Mouse (Mus musculus): ENCODE measurements at regions not wholly inside any gene's neighbourhood (a gene's known extent, or its start where the extent isn't known, plus 50 kb on each side); places are given as distances from the start of the nearest gene placed in this dataset.
"Not testable (repeated sequence)": the region's sequence is repeated elsewhere in the genome, so short reads cannot be mapped to it uniquely, and the experiment has no call there.

DNA sequence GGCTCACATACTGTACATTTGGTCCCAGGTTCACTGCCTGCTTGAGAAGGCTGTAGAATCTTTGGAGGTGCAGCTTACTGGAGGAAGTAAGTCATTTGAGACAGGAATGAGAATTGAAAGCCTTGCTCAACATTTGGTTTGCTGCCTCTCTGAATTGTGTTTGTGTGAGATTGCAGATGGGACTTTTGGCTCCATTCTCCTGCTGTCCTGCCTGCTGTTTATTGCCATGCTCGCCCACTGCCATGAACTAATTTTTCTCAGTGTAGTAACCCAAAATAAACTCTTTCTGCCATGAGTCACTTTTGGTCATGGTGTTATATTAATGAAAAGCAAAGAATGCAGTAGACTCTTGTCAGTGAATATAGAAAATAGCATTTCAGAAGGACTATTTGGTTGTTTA, 368.1 kb downstream of the Gm8797 start:
- no peak for DNase-seq (ENCODE audit: low spot score in 2 of 2)

DNA sequence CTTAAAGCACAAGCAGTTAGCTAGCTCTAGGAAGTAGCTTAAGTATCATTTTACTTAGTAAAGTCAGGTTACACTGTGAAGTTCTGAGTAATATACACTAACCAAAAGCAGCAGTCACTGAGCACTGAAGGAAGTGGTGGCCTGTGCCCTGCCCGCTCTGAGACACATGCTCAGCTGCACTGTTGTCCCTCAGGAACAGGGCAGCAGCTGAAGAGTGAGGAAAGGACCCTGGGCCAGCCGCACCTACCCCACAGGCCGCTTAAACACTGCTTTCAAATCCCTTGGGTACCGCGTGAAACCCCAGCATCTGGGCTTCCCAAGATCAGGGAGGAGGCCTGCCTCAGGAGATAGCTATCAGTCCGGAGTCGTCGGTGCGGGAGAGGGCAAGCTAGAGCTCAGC, 385.1 kb downstream of the Gm8797 start:
- DNase-seq (ENCODE audit: low spot score in 2 of 2) = not testable (repeated sequence)

DNA sequence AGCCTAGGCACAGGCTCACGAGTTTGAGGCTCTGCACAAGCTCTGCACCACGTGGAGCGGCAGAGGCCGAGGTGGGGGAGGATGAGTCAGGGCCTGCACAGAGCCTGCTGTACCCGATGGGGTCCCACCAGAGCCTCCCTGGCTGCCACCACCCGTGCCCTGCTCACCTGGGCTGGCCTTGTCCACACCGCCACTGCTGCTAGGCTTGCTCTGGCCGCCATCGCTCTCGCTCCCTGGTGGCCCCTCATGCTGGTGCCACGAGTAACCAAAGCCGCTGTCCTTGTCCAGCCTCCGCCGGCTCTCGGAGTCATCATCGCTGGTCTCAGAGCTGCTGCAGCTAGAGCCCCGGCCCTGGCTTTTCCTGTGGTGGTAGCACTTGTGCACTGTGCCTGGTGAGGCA, 386.8 kb downstream of the Gm8797 start:
- no peak for DNase-seq (ENCODE audit: low spot score in 2 of 2)

DNA sequence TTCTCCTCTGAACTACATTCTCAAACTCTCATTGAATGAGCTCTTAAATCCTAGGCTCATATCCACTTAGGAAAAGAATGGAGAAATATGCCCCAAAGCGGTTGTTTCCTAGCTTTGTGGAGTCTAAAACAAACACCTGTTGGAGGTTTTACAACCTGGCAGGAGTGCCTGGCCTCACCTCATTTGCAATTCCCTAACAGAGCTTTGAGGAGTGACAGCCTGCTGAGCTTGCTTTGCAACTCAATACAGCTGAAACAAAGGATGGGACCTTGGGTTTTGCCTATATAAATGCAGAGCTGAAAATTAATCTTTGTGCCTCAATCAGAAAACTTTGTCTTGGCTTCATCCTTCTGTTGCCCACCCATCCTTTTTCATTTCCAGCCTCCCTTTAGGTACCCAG, 423.2 kb downstream of the Gm8797 start:
- DNase-seq (ENCODE audit: low spot score in 2 of 2) = no peak

DNA sequence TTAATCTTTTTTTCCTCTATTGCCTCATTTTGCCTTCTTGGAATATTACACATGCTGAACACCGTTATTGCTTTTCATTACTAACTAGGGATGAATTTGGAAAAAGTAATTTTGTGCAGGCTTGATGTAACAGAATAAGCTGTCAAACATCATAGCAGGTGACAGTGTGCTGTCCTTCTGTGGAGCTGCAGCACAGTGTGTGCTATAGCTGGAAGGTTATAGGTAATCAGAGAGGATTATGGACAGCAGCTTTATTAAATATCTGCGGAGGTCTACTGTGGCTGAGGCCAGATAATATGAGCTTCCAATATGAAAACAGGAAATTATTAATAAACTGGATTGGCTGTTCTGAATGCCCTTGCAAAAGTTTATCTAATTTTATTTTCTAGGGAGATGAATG, 431.9 kb downstream of the Gm8797 start:
- DNase-seq (ENCODE audit: low spot score in 2 of 2) = no peak

DNA sequence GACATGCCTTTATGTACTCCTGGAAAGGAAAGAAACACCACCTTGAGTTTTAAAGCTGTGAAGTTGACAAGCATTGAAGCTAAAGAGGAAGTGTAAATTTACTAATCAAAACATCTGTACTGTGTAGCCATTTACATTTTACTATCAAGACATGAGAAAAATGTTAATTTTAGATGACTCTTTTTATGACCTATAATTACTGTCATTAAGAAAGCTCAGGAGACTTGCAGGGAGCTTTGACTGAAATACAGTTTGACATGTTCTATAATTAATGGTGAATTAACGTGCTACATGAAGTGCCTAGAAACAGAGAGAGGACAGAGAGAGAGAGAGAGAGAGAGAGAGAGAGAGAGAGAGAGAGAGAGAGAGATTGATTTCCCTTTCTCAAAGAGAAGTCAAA, 432.8 kb downstream of the Gm8797 start:
- no peak for DNase-seq (ENCODE audit: low spot score in 2 of 2)

DNA sequence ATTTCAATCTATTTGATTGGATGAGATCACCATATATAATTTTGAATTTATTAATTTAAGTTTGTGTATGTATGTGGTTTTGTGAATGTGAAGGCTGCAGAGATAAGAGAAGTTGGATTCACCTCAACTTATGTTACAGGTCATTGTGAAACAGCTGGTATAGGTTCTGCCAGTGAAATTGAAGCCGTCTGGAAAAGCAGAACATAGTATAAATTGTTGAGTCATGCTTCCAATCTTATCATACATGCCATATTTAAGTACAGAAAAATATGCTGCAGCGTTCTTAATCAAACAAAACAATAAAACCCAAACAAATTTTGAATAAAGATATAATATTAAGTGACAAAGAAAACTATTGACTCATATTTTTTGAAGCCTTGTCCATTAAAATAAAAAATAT, 415.6 kb downstream of the 1700008P02Rik start:
- DNase-seq (ENCODE audit: low spot score in 2 of 2) = no peak

DNA sequence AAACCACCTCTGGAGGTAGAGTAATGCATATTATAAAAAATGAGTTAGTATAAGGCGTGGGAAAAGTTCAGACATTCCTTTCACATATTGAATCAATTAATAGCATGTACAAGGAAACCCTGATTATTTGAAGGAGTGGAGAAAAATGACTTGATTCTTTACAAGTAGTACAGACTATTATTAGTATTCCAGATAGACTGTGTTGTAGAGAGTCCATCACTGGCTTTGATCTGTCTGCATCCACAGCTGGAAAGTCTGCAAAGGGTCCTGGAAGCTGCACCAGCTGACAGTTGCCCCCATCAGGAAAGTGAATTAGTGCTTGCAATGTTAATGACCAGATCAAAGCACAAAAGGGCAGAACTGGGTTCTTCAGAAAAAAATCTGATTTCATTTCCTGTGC, 391.6 kb downstream of the 1700008P02Rik start:
- DNase-seq (ENCODE audit: low spot score in 2 of 2) = no peak
